Mouse (Mus musculus) bone marrow, adult 2 months (tissue): ENCODE results near the gene 2210010C04Rik.

Source experiments
- CTCF ChIP-seq: fragments of 200-500 bp; IDR thresholded peaks from 2 replicates; pipeline ENCODE4 v1.5.1; 2011; ENCODE audit warnings: low read length, control low read depth; ENCODE audit not compliant: control insufficient read depth, insufficient read depth
- POLR2A ChIP-seq: fragments of 200-500 bp; IDR thresholded peaks from 2 replicates; pipeline ENCODE4 v1.6.1; 2011; ENCODE audit warnings: low read depth, mild to moderate bottlenecking, control low read depth, low read length, borderline replicate concordance; ENCODE audit not compliant: control insufficient read depth

DNA sequence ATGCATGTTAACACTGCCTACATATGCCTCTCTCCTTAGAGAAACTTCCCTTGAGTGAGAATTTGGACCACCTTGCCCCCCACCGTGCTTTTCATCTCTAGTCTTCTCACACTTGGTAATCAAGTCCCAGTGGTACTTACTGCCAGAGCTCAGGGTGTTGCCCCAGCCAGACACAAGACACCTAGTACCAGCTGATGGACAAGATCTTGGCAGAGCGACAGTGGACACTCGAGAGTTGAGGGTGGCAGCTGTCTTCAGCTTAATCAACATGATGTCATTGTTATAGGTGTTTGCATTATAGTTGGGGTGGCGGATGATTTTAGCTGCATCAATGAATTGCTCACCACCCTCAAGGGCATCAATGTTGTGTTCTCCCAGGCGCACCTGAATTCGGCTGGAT lies 2.5 kb downstream of the 2210010C04Rik start:
- no peak for TF ChIP-seq CTCF
- TF ChIP-seq POLR2A: no peak
